Mouse (Mus musculus) thymus, postnatal 0 days (tissue): Measurements from ENCODE around the gene Ap1s2. TPM values are rescaled to one million over a fixed set of nuclear protein-coding genes. Genes with fewer than 3 reads are reported as not detected.

Experiments
- DNase-seq: peaks from one replicate; pipeline ENCODE4 v3.0.0-alpha.2; 2015; ENCODE audit warnings: low spot score
- polyA plus RNA-seq: library from polyadenylated mRNA; unstranded; fragments of >200 nt; fragmentation: Nextera tagmentation; extraction: Ambion mirVana; gene quantifications from 2 replicates; pipeline ENCODE4 v1.2.1, GENCODE M21; 2015

The Ap1s2 gene
- 11.3 and 13.5 TPM in 2 replicates for polyA plus RNA-seq

DNA sequence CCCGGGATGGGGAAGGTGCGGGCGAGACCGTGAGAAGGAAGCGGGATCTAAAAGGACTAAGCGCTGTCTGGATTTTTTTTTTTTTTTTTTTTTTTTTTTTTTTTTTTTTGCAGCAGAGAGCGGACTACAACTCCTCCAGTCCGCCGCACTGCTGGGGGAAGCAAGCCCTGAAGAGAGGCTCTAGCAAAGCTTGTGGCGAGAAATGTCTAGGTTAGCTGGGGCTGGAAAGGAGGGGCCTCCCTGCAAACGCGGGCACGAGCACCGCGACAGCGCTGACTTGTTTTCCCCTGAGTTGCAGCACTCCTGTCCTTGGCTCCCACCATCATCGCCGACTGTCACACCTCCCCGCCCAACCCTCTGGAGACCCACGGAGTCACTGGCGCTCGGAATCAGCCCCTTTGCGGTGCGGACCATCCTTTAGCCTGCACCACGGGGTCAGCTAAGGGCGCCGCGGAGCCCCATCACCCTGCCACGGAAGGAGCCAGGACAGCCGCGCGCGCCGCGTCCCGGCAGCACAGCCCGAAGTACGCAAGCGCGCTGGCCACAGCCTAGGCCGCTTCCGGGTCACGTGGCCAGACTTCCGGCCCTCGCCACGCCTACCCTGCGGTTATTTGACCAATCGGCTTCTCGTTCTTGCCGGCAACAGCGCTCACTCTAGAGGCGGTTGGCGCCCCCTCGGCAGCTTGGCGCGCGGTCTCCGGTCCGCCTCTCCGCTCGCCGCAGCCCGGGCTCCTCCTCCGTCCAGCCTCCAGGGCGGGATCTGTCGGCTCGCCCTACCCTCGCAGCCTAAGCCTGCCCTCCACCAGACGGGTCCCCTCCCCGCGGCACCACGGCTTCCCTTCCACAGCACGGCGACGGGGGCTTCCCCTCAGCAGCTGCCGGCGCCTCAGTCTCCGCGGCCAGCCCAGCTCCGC is at the start of gene Ap1s2:
Gene Ap1s2 (plus strand): TSS at position 681 of the 914 bp plus-strand sequence.
- peak; percentile 93 for DNase-seq

- DNase-seq = no peak
Observed at GRCm38 (mm10) chrX:163867711-163868379, 41.0 kb upstream of the Ap1s2 start.

GRCm38 (mm10) chrX:163868659-163869278 is 40.0 kb upstream of the Ap1s2 start:
- no peak for DNase-seq

DNA sequence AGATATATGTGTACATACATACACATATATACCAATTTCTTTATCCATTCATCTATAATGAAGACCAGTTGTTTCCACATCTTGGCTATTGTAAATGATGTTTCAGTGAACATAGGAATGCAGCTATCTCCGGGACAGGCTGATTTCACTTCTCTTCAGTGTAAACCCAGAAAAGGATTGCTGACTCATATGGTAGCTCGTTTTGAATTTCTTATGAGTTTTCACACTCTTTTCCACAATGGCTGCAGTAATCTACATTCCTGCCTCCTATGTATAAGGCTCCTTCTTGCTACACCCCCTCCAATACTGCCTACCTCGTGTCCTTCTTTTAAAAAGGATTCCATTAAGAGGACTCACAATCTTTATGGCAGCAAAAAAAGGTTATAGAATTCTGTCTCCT is 32.9 kb upstream of the Ap1s2 start:
- DNase-seq = no peak

GRCm38 (mm10) chrX:163876636-163877035 is 32.2 kb upstream of the Ap1s2 start:
- no peak for DNase-seq

DNA sequence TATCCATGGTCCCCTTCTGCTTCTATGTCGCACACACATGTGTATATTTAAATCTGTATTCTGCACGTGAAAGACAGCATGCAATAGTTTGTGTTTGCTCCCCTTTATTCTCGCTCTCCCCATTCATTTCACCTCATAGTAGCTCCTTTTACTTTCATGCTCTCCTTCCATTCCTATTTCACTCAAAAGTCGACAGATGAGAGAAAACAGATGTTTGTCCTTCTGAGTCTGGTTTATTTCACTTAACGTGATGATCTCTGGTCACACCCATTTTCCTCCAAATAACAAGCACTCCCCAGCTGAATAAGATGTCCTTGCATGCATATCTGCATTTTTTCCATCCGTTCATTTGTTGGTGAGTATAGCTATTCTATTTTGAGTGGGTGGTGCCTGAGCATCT is 29.8 kb upstream of the Ap1s2 start:
- no peak for DNase-seq

- DNase-seq = peak; percentile 12
Observed at GRCm38 (mm10) chrX:163879461-163879860, 29.4 kb upstream of the Ap1s2 start.

DNA sequence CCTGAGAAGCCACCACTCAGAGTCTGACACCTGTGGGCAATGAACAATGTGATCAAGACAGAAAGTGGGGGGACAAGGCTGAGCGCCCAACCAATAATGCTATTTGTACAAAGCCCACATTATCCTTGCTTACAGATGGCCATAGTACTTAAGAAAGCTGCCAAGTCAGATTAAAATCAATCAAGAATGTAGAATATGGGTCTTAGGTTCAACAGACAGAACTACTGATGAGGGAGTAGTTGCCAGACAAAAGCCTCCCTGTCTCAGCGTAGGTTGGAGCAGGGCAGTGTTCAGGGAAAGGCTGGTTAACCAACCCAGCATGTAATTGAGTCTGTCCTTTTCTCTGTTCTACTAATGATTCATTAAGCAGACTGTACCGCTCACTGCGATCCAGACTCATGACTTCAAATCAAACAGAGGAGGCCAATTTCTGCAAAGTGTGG is 23.3 kb upstream of the Ap1s2 start:
- no peak for DNase-seq

GRCm38 (mm10) chrX:163897354-163897753 is 11.5 kb upstream of the Ap1s2 start:
- no peak for DNase-seq

- DNase-seq = no peak
Observed at GRCm38 (mm10) chrX:163899431-163900020, 9.3 kb upstream of the Ap1s2 start.

DNA sequence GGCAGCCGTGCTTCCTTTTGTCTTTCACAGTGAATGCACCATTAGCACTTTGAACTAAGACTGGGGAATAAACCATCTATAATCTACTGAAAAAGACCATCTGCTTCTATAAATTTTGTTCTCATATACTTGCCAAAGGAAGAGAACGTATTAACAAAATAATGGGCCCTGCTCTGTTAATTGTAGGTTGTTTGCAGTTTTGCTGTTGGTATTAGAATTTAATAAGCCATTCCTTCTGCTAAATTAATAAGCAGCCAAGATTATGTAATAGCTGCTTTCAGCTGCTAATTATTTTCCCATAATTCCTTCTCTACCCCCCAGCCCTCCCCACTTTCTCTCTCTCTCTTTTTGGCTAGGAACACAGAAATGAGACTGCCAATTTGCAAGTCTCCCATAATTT is 2.0 kb upstream of the Ap1s2 start:
- no peak for DNase-seq

GRCm38 (mm10) chrX:163908003-163908336 is 847 bp upstream of the Ap1s2 start:
- DNase-seq = no peak

GRCm38 (mm10) chrX:163909381-163909780 is 564 bp downstream of the Ap1s2 start:
- no peak for DNase-seq

DNA sequence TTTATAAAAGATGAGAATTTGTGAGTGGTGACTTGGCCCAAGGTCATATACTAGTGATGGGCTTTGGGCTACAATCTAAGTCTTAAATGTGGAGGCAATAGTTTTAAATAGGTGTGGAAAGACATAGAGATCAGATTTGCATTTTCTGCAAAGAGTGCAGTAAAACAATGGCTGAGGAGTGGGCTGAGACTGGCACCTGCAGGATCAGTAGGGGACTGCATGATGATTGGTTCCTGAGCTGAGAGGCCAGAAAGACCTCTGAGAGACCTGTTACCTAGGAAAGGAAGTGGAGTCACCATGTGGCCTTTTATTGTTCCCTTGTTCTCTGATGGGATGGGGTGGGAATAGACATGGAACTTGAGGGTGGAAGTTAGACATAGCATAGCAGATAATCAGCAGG is 4.0 kb downstream of the Ap1s2 start:
- peak; percentile 35 for DNase-seq

GRCm38 (mm10) chrX:163929550-163929949 is 20.7 kb downstream of the Ap1s2 start:
- DNase-seq = no peak

DNA sequence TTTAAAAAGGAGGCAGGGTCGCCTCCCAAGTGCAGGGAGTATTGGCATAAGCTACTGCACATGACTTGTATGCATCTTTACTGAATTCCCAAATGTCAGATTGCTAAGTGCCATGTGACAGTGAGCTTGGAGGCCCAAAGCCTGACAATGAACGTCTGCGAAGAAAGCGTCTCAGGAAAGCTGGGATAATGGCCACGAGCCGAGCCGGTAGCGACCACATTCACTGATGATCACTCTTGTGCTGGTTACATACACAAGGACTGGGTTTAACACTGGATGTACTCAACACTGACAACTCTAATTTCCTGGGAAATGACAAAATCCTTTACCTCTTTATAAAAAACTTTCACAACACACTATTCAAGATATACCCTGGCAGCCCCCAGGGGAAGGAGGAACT is 25.9 kb downstream of the Ap1s2 start:
- no peak for DNase-seq

- no peak for DNase-seq
Observed at GRCm38 (mm10) chrX:163938587-163938986, 29.8 kb downstream of the Ap1s2 start.

DNA sequence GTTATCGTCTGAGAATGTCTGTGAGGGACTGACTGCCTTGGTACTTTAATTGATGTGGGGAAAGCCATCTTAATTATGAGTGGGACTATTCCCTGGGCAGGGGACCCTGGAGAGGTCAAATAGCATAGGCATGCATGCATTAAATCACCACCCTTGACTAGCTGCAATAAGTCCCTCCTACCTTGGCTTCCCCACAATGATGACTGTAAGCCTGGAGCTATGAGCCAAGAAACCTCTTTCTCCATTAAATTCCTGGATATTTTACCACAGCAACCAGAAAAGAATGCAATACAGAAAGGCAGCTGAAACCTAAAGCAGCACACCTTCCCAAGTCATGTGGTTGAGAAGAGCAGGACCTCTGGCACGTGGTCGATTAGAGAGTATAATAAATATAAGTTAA is 35.6 kb downstream of the Ap1s2 start:
- DNase-seq = no peak

DNA sequence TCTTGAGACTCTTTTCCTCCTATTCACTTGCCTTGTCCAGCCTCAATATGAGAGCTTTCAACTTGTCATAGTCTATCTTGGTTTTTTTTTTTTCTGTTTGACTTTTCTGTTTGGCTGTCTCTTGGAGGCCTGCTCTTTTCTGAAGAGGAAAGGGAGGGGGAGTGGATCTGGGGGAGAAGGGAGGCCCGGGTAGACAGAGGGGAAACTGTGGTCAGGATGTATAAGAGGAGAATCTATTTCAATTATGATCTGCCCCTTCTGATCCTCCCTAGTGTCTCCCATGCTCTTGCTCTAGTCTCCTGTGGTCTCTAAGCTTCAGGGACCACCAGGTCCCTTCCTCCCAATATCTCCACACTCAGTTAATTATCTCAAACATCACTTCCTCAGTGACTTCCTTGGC is 42.8 kb downstream of the Ap1s2 start:
- peak; percentile 3 for DNase-seq

DNA sequence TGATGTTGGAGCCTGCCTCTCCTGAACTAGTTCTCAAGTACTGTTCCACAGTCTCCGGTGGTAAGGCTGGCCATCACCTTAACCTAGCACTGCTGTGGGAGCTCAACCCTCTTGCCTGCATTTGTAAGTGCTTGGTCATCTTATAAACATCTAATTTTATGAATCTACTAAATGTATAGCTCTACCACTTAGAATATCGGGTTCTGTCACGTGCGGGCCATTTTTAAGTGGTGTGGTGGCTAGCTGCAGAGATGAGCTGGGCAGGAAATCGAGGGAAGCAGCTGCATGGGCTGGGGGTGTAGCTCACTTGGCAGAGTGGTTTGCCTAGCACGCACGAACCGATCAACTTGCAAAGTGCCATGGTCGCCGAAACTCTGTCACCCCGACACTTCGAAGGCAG is 48.6 kb downstream of the Ap1s2 start:
- DNase-seq = no peak

GRCm38 (mm10) chrX:163957803-163958466 is 49.1 kb downstream of the Ap1s2 start:
- peak; percentile 71 for DNase-seq
